Comparison of ENCODE assay signal across 22 mouse cellular contexts in the genomic region with DNA sequence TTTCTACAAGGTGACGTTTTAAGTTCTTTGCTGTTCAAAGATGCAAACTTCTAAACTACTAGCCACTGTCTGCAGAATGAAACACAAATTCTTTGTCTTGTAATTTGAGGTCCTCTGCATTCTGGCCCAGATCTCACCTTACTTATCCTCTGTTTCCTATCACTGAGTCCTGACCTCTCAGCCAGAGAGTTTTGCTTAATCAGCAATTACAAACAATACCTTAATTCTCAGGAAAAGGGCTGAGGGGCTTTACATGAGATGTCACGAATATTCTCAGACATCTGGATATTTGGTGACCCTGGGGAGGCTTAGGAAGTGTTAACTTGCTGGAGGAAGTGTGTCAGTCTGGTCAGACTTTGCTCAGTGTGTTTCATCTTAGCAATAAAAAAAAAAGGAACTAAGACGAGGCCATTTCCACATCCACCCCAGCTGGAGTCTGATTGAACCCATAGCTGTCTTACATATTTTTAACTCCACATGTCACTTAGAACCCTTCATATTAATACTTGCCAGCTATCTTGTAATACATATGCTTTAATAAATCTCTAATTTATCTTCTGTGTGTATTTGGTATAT. TPM values are rescaled to one million over a fixed set of nuclear protein-coding genes. Genes with fewer than 3 reads are reported as not detected.
A peak's percentile ranks its signal among the peaks of the same experiment; 100 is the strongest.
DNase-seq lines count a peak whose midpoint lies in the region; ATAC-seq and TF ChIP-seq lines count a peak whose summit lies in the region.
"Had no signal": no experiment of that assay in that cellular context is flagged by ENCODE, and none has a peak within 500 bp of the region (broad histone marks: within the 10 kb centered on the region; RNA-seq: fewer than 3 reads in every experiment).

No protein-coding gene starts in this region.

- no peak overlapping the region for H3K4me2 ChIP-seq in CH12.LX (ENCODE audit: insufficient read depth, low read depth, poor library complexity, severe bottlenecking)
- H3K4me2 ChIP-seq: embryonic facial prominence, embryonic 12.5 days; forebrain, embryonic 15.5 days; heart, embryonic 11.5 days; heart, embryonic 15.5 days; hindbrain, embryonic 15.5 days had no signal

- TF ChIP-seq RAD21 in CH12.LX (IDR thresholded peaks at IDR 0.05; ENCODE audit: low read depth, low read length), result no peak

- no peaks in the 10 kb centered on the region for H3K9me3 ChIP-seq in CH12.LX (replicated peaks; ENCODE audit: low read length)
- H3K9me3 ChIP-seq: embryonic facial prominence, embryonic 12.5 days; forebrain, embryonic 15.5 days; G1E; heart, embryonic 15.5 days; hindbrain, embryonic 10.5 days; hindbrain, embryonic 15.5 days had no signal

- H3K36me3 ChIP-seq in CH12.LX (replicated peaks in 1 of 2; ENCODE audit: control insufficient read depth in 1 of 2, insufficient read depth in 1 of 2, low read length in 1 of 2), result no peaks in the 10 kb centered on the region
- H3K36me3 ChIP-seq in splenic B cell, adult 2 months (ENCODE audit: control insufficient read depth, insufficient read depth, low read length, poor library complexity, severe bottlenecking), result no peaks in the 10 kb centered on the region
- H3K36me3 ChIP-seq: embryonic facial prominence, embryonic 12.5 days; forebrain, embryonic 15.5 days; G1E; heart, embryonic 15.5 days; hindbrain, embryonic 10.5 days; hindbrain, embryonic 15.5 days had no signal

- no peak overlapping the region for H3K9ac ChIP-seq in CH12.LX (ENCODE audit: insufficient read depth, low read depth)
- H3K9ac ChIP-seq: embryonic facial prominence, embryonic 12.5 days; forebrain, embryonic 15.5 days; heart, embryonic 15.5 days; hindbrain, embryonic 15.5 days had no signal

- in situ Hi-C loops in CH12.LX (cut with MboI; ENCODE audit: low pct_ligation_motif_present, low pct_unique_long_range_greater_than_20kb, low sequenced_read_pairs), result no loop called here

- H3K27me3 ChIP-seq in CH12.LX (replicated peaks), result no peaks in the 10 kb centered on the region
- H3K27me3 ChIP-seq in splenic B cell, adult 2 months (ENCODE audit: control insufficient read depth, insufficient read depth, low read length, poor library complexity, severe bottlenecking), result no peaks in the 10 kb centered on the region
- H3K27me3 ChIP-seq: embryonic facial prominence, embryonic 12.5 days; forebrain, embryonic 15.5 days; heart, embryonic 15.5 days; hindbrain, embryonic 15.5 days had no signal

- DNase-seq in A20 (ENCODE audit: low read depth, low spot score) (peak; percentile 61), CH12.LX (ENCODE audit: extremely low read depth) (peak; percentile 12)
- DNase-seq in splenic B cell, adult 2 months (ENCODE audit: low read depth, low spot score), result peak; percentile 6
- DNase-seq in cerebellum, adult 11 months, result no peak
- DNase-seq in layer of hippocampus, adult 9-10 months (ENCODE audit: low spot score), result no peak
- DNase-seq in ovary, postnatal 36 days (ENCODE audit: low spot score), result no peak
- DNase-seq: adrenal gland, adult 8-10 months; adrenal gland, postnatal 36 days; cerebellum, adult 8-10 months; cerebellum, postnatal 14 days; gastrocnemius, postnatal 10 days; heart, adult 2 months; heart, postnatal 14 days had no signal

- no peak for TF ChIP-seq CTCF in CH12.LX (conservative IDR thresholded peaks at IDR 0.05 in 1 of 2, IDR thresholded peaks at IDR 0.05 in 1 of 2; ENCODE audit: low read depth in 2 of 2, low read length in 2 of 2)

- no peak overlapping the region for H3K27ac ChIP-seq in CH12.LX (ENCODE audit: insufficient read depth, low read depth)
- H3K27ac ChIP-seq: embryonic facial prominence, embryonic 12.5 days; forebrain, embryonic 15.5 days; heart, adult 2 months; heart, embryonic 15.5 days; hindbrain, embryonic 10.5 days; hindbrain, embryonic 15.5 days had no signal

- dilution Hi-C loops in CH12.LX (cut with MboI; ENCODE audit: extremely low pct_ligation_motif_present, extremely low pct_unique_long_range_greater_than_20kb, low sequenced_read_pairs), result no loop called here

- H3K4me3 ChIP-seq in CH12.LX (replicated peaks in 1 of 3; ENCODE audit: low read depth in 2 of 3, low read length in 2 of 3, poor library complexity in 1 of 3), result no peak overlapping the region
- H3K4me3 ChIP-seq: embryonic facial prominence, embryonic 12.5 days; forebrain, embryonic 15.5 days; heart, adult 2 months; heart, embryonic 15.5 days; hindbrain, embryonic 10.5 days; hindbrain, embryonic 15.5 days had no signal

- H3K79me2 ChIP-seq in CH12.LX (replicated peaks; ENCODE audit: control insufficient read depth, extremely low read depth, insufficient read depth, poor library complexity, severe bottlenecking), result no peaks in the 10 kb centered on the region

- peak; percentile 73 for ATAC-seq in common myeloid progenitor, adult 5-6 weeks (replicated peaks; ENCODE audit: low read depth, poor library complexity, severe bottlenecking)
- ATAC-seq: forebrain, embryonic 15.5 days; intestine, embryonic 16.5 days had no signal

- no peak for TF ChIP-seq EP300 in CH12.LX (IDR thresholded peaks at IDR 0.05; ENCODE audit: low read length)

- TF ChIP-seq POLR2A in CH12.LX (IDR thresholded peaks at IDR 0.05; ENCODE audit: low read depth, low read length), result no peak

- H3K4me1 ChIP-seq in CH12.LX (ENCODE audit: control insufficient read depth in 1 of 2, insufficient read depth in 2 of 2), result peaks cover 0 to 12% of the 10 kb centered on the region in 2 experiments; a peak in 2 of 4 replicates
- H3K4me1 ChIP-seq: embryonic facial prominence, embryonic 12.5 days; forebrain, embryonic 15.5 days; heart, embryonic 15.5 days; hindbrain, embryonic 10.5 days; hindbrain, embryonic 15.5 days had no signal

TF ChIP-seq in CH12.LX, 34 proteins besides CTCF, POLR2A, EP300 and RAD21:
- peak; percentile 46; the same call in 1 of the 2 replicates for TF ChIP-seq ZNF384 (IDR thresholded peaks at IDR 0.05; ENCODE audit: low read depth, low read length)
- no peak for TF ChIP-seq KAT2A (IDR thresholded peaks at IDR 0.05; ENCODE audit: insufficient replicate concordance, low read length)
- no peak for TF ChIP-seq HCFC1 (IDR thresholded peaks at IDR 0.05; ENCODE audit: low read depth, low read length)
- TF ChIP-seq CHD1 (IDR thresholded peaks at IDR 0.05; ENCODE audit: low read depth, low read length), result no peak
- TF ChIP-seq MAFK (IDR thresholded peaks at IDR 0.05; ENCODE audit: insufficient replicate concordance, low read length), result peak; percentile 88

RNA-seq across cellular contexts. Expression of a gene that starts 30.4 kb away (rescaled TPM):
- 3.1 and 3.4 TPM in 2 replicates for total RNA-seq in CH12.LX (2012; rRNA removed)
- 0.13 and 0.14 TPM in 2 replicates for total RNA-seq in CH12.LX (2014; rRNA removed)
- 0.25 and 0.47 TPM in 2 replicates for polyA plus RNA-seq in CH12.LX (2012; ENCODE audit: insufficient read length, low read depth)
- total RNA-seq in common myeloid progenitor, adult 5-6 weeks (2017), result 10.6 and 12.5 TPM in 2 replicates
- polyA plus RNA-seq: G1E had no signal

RNA-seq across cellular contexts. Expression of a gene that starts 34.9 kb away (rescaled TPM):
- 2.1 and 2.4 TPM in 2 replicates for total RNA-seq in CH12.LX (2012; rRNA removed)
- 2.7 and 2.8 TPM in 2 replicates for total RNA-seq in CH12.LX (2014; rRNA removed)
- 0.91 and 1.00 TPM in 2 replicates for polyA plus RNA-seq in CH12.LX (2012; ENCODE audit: insufficient read length, low read depth)
- total RNA-seq in common myeloid progenitor, adult 5-6 weeks (2017), result 0.55 TPM in 1 of 2 replicates, not detected in the other
- polyA plus RNA-seq: G1E had no signal

Comparison
In these comparisons a context has a peak if more than half of its experiments do, and no peak if none do; other contexts are left out.
1. DNase-seq: peak in A20 (single experiment), CH12.LX (single experiment) and splenic B cell, adult 2 months (single experiment); none in cerebellum, adult 11 months (single experiment), layer of hippocampus, adult 9-10 months (single experiment) and ovary, postnatal 36 days (single experiment).